Mouse (Mus musculus) midbrain, embryonic 16.5 days (tissue): Measurements from ENCODE around the gene Syn3. TPM values are rescaled to one million over a fixed set of nuclear protein-coding genes. Genes with fewer than 3 reads are reported as not detected.
"Not testable (repeated sequence)": the region's sequence is repeated elsewhere in the genome, so short reads cannot be mapped to it uniquely, and the experiment has no call there.

Source experiments
- ATAC-seq: fragments of 200-750 bp; cut with Nextera tagmentation; 2 replicates; pipeline ENCODE4 v1.8.0; 2017; ENCODE audit warnings: moderate TSS enrichment
- H3K27ac ChIP-seq: fragments of 300-500 bp; sonication (generic); 2 replicates; pipeline ENCODE4 v1.5.1; 2014; ENCODE audit warnings: mild to moderate bottlenecking, low read length, mixed read lengths
- H3K27me3 ChIP-seq: fragments of 300-500 bp; sonication (generic); 2 replicates; pipeline ENCODE4 v1.6.1; 2014; ENCODE audit warnings: low read depth, low read length, mixed read lengths; ENCODE audit not compliant: control insufficient read depth, insufficient read depth
- H3K36me3 ChIP-seq: fragments of 300-500 bp; sonication (generic); 2 replicates; pipeline ENCODE4 v1.6.1; 2014; ENCODE audit warnings: mild to moderate bottlenecking, low read length, moderate library complexity, mixed read lengths; ENCODE audit not compliant: control insufficient read depth, insufficient read depth
- H3K4me1 ChIP-seq: fragments of 300-500 bp; sonication (generic); 2 replicates; pipeline ENCODE4 v1.6.1; 2014; ENCODE audit warnings: mild to moderate bottlenecking, low read length, mixed read lengths; ENCODE audit not compliant: control insufficient read depth, insufficient read depth
- H3K4me2 ChIP-seq: fragments of 300-500 bp; sonication (generic); 2 replicates; pipeline ENCODE4 v1.6.1; 2014; ENCODE audit warnings: mild to moderate bottlenecking, low read length, mixed read lengths
- H3K4me3 ChIP-seq: fragments of 300-500 bp; sonication (generic); 2 replicates; pipeline ENCODE4 v1.5.1; 2014; ENCODE audit warnings: low read depth, mild to moderate bottlenecking, low read length, moderate library complexity, mixed read lengths
- H3K9ac ChIP-seq: fragments of 300-500 bp; sonication (generic); 2 replicates; pipeline ENCODE4 v1.6.1; 2014; ENCODE audit warnings: low read depth, low read length, mixed read lengths
- H3K9me3 ChIP-seq: fragments of 300-500 bp; sonication (generic); replicated peaks from 2 replicates; pipeline ENCODE4 v1.6.1; 2014; ENCODE audit warnings: mild to moderate bottlenecking, low read length, mixed read lengths; ENCODE audit not compliant: control insufficient read depth, poor library complexity, severe bottlenecking
- WGBS: fragments of 180-500 bp; shearing (Covaris S2); extraction: QIAGEN DNeasy Blood & Tissue Kit; methylation state at CpG from one replicate; pipeline ENCODE4 v1.1.7; 2014; 5-methylcytosine and 5-hydroxymethylcytosine counted together
- polyA plus RNA-seq: library from polyadenylated mRNA; unstranded; fragments of >200 nt; fragmentation: Nextera tagmentation; extraction: Ambion mirVana; gene quantifications from 2 replicates; pipeline ENCODE4 v1.2.1, GENCODE M21; 2015

The Syn3 gene
- polyA plus RNA-seq, 1 experiment from 2014 or later = 34.0 TPM

- H3K27ac ChIP-seq, ATAC-seq, H3K36me3 ChIP-seq, H3K4me2 ChIP-seq, H3K4me3 ChIP-seq, H3K9ac ChIP-seq, H3K9me3 ChIP-seq, H3K4me1 ChIP-seq, H3K27me3 ChIP-seq: not testable (repeated sequence)
- 44% methylated on average over 4 of the region's 4 CpGs for WGBS
Observed at GRCm38 (mm10) chr10:86435006-86435405, 63.7 kb downstream of the Syn3 start.

- H3K36me3 ChIP-seq = no peaks in the 10 kb centered on the region
- H3K4me1 ChIP-seq = no peaks in the 10 kb centered on the region
- ATAC-seq = no peak
- H3K4me2 ChIP-seq = no peak overlapping the region
- no peak overlapping the region for H3K9ac ChIP-seq
- 78% methylated on average over 3 of the region's 3 CpGs for whole genome bisulfite sequencing
- no peaks in the 10 kb centered on the region for H3K27me3 ChIP-seq
- no peaks in the 10 kb centered on the region for H3K9me3 ChIP-seq
- H3K27ac ChIP-seq = no peak overlapping the region
- H3K4me3 ChIP-seq = no peak overlapping the region
Observed at GRCm38 (mm10) chr10:86429651-86430050, 69.0 kb downstream of the Syn3 start.

GRCm38 (mm10) chr10:86427956-86428355 is 70.7 kb downstream of the Syn3 start:
- H3K4me3 ChIP-seq = no peak overlapping the region
- H3K4me2 ChIP-seq = no peak overlapping the region
- H3K36me3 ChIP-seq = no peaks in the 10 kb centered on the region
- no peaks in the 10 kb centered on the region for H3K4me1 ChIP-seq
- 85% methylated on average over 2 of the region's 2 CpGs for WGBS
- no peak for ATAC-seq
- no peaks in the 10 kb centered on the region for H3K9me3 ChIP-seq
- H3K27me3 ChIP-seq = no peaks in the 10 kb centered on the region
- no peak overlapping the region for H3K27ac ChIP-seq
- no peak overlapping the region for H3K9ac ChIP-seq

- 39% methylated on average over 10 of the region's 10 CpGs for WGBS
Observed at GRCm38 (mm10) chr10:86425690-86426530, 72.8 kb downstream of the Syn3 start.

GRCm38 (mm10) chr10:86421731-86422370 is 76.8 kb downstream of the Syn3 start:
- Histone ChIP-seq H3K9ac (no peak overlapping the region), H3K36me3 (no peaks in the 10 kb centered on the region), H3K4me3 (no peak overlapping the region), H3K27ac (no peak overlapping the region), H3K4me1 (0 out of 2 replicates have a peak, but pooled peaks cover 2% of the 10 kb centered on the region), H3K27me3 (no peaks in the 10 kb centered on the region), H3K9me3 (no peaks in the 10 kb centered on the region), H3K4me2 (no peak overlapping the region)
- no peak for ATAC-seq
- WGBS = 82% methylated on average over 3 of the region's 3 CpGs

More at GRCm38 (mm10) chr10:86425690-86426530, 72.8 kb downstream of the Syn3 start:
- Histone ChIP-seq H3K27ac (no peak overlapping the region), H3K4me3 (no peak overlapping the region), H3K4me1 (no peaks in the 10 kb centered on the region), H3K4me2 (no peak overlapping the region), H3K36me3 (no peaks in the 10 kb centered on the region), H3K9me3 (no peaks in the 10 kb centered on the region), H3K9ac (no peak overlapping the region), H3K27me3 (no peaks in the 10 kb centered on the region)
- ATAC-seq = 0 out of 2 replicates have a peak, but pooled peaks have one; percentile 42

GRCm38 (mm10) chr10:86418931-86419330 is 79.8 kb downstream of the Syn3 start:
- WGBS = 88% methylated on average over 5 of the region's 5 CpGs
- Histone ChIP-seq H3K9me3 (no peaks in the 10 kb centered on the region), H3K9ac (no peak overlapping the region), H3K4me2 (no peak overlapping the region), H3K4me1 (0 out of 2 replicates have a peak, but pooled peaks cover 2% of the 10 kb centered on the region), H3K36me3 (no peaks in the 10 kb centered on the region), H3K27me3 (no peaks in the 10 kb centered on the region), H3K27ac (no peak overlapping the region), H3K4me3 (no peak overlapping the region)
- no peak for ATAC-seq

GRCm38 (mm10) chr10:86418345-86418744 is 80.4 kb downstream of the Syn3 start:
- Histone ChIP-seq H3K36me3 (no peaks in the 10 kb centered on the region), H3K4me1 (0 out of 2 replicates have a peak, but pooled peaks cover 2% of the 10 kb centered on the region), H3K27ac (no peak overlapping the region), H3K4me2 (no peak overlapping the region), H3K4me3 (no peak overlapping the region), H3K9me3 (no peaks in the 10 kb centered on the region), H3K27me3 (no peaks in the 10 kb centered on the region), H3K9ac (no peak overlapping the region)
- WGBS = 76% methylated on average over 2 of the region's 2 CpGs
- no peak for ATAC-seq

- H3K4me3 ChIP-seq = no peak overlapping the region
- no peak for ATAC-seq
- H3K4me2 ChIP-seq = no peak overlapping the region
- no peak overlapping the region for H3K9ac ChIP-seq
- no peaks in the 10 kb centered on the region for H3K27me3 ChIP-seq
- WGBS = 85% methylated on average over 8 of the region's 8 CpGs
- 0 out of 2 replicates have a peak, but pooled peaks cover 2% of the 10 kb centered on the region for H3K4me1 ChIP-seq
- no peaks in the 10 kb centered on the region for H3K36me3 ChIP-seq
- no peak overlapping the region for H3K27ac ChIP-seq
- H3K9me3 ChIP-seq = no peaks in the 10 kb centered on the region
Observed at GRCm38 (mm10) chr10:86416806-86417205, 81.9 kb downstream of the Syn3 start.

- Histone ChIP-seq H3K9me3 (no peaks in the 10 kb centered on the region), H3K4me1 (no peaks in the 10 kb centered on the region), H3K4me3 (no peak overlapping the region), H3K36me3 (no peaks in the 10 kb centered on the region; the same call in 1 of the 2 replicates), H3K4me2 (no peak overlapping the region), H3K9ac (no peak overlapping the region), H3K27me3 (no peaks in the 10 kb centered on the region), H3K27ac (no peak overlapping the region)
- no peak for ATAC-seq
- WGBS = 70% methylated on average over 6 of the region's 6 CpGs
Observed at GRCm38 (mm10) chr10:86410868-86411267, 87.8 kb downstream of the Syn3 start.
